Mouse (Mus musculus) c-Kit-positive CD71-positive TER-119-positive erythroid progenitor cells, embryonic 14.5 days (primary cell): Measurements from ENCODE around the gene Dnal1.
A peak's percentile ranks its signal among the peaks of the same experiment; 100 is the strongest.

Experiments
- DNase-seq: peaks from one replicate; pipeline ENCODE4 v3.0.0-alpha.2; 2013; ENCODE audit warnings: low spot score

The Dnal1 gene

GRCm38 (mm10) chr12:84161616-84162433, 47.7 kb downstream of the Dnal1 start:
- no peak for DNase-seq

- DNase-seq = no peak
Measured at GRCm38 (mm10) chr12:84163133-84163532, 49.0 kb downstream of the Dnal1 start.

- no peak for DNase-seq
Measured at GRCm38 (mm10) chr12:84163586-84164110, 49.5 kb downstream of the Dnal1 start.

- no peak for DNase-seq
Measured at GRCm38 (mm10) chr12:84165631-84166373, 51.6 kb downstream of the Dnal1 start.

- no peak for DNase-seq
Measured at GRCm38 (mm10) chr12:84170610-84171009, 56.4 kb downstream of the Dnal1 start.

GRCm38 (mm10) chr12:84172216-84172615, 58.0 kb downstream of the Dnal1 start:
- no peak for DNase-seq

GRCm38 (mm10) chr12:84172862-84173261, 58.7 kb downstream of the Dnal1 start:
- DNase-seq = no peak

GRCm38 (mm10) chr12:84173309-84173915, 59.2 kb downstream of the Dnal1 start:
- no peak for DNase-seq

- no peak for DNase-seq
Measured at GRCm38 (mm10) chr12:84174190-84174811, 60.1 kb downstream of the Dnal1 start.

GRCm38 (mm10) chr12:84174871-84175270, 60.7 kb downstream of the Dnal1 start:
- no peak for DNase-seq

- DNase-seq = peak; percentile 96
Measured at GRCm38 (mm10) chr12:84175659-84176061, 61.5 kb downstream of the Dnal1 start.

GRCm38 (mm10) chr12:84176126-84176769, 62.1 kb downstream of the Dnal1 start:
- DNase-seq = no peak

GRCm38 (mm10) chr12:84176886-84177765, 63.0 kb downstream of the Dnal1 start:
- DNase-seq = no peak

GRCm38 (mm10) chr12:84178052-84178451, 63.9 kb downstream of the Dnal1 start:
- DNase-seq = no peak

GRCm38 (mm10) chr12:84178652-84179445, 64.7 kb downstream of the Dnal1 start:
- DNase-seq = no peak

GRCm38 (mm10) chr12:84180090-84180489, 65.9 kb downstream of the Dnal1 start:
- DNase-seq = no peak

- no peak for DNase-seq
Measured at GRCm38 (mm10) chr12:84180701-84181435, 66.7 kb downstream of the Dnal1 start.

- no peak for DNase-seq
Measured at GRCm38 (mm10) chr12:84181999-84182398, 67.8 kb downstream of the Dnal1 start.

- no peak for DNase-seq
Measured at GRCm38 (mm10) chr12:84184979-84185378, 70.8 kb downstream of the Dnal1 start.
